In the genomic region with DNA sequence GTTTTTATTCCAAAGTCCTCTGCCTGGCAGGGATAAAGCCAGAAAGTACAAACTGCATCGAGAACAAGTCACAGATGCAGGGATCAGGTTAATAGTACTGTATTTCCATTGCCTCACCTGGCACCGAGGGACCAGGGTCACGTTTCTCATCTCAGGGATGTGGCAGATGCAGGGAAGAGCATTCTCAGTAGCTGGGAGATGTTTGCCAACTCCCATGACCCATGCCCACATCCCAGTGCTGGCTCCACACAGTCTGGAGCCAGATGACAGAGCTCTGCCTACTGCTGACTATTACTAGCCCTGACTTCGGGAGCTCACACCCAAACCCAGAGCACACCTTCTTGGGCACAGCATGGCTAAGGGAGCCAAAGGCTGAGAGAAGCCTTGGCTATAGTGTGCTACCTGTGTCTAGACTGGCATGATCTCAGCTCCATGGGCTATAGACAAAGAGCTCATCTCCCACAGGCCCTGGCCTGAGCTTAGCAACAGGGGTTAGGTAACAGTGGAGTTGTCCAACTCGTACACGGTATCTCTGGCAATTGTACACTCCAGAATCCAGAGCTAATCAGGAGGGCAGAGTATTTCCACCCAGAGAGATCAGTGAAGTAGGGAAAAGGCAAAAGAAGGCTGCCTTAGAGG, we compare ENCODE assay signal across 9 mouse cellular contexts. TPM values are rescaled to one million over a fixed set of nuclear protein-coding genes. Genes with fewer than 3 reads are reported as not detected.
DNase-seq lines count a peak whose midpoint lies in the region; ATAC-seq and TF ChIP-seq lines count a peak whose summit lies in the region.
"Had no signal": no experiment of that assay in that cellular context is flagged by ENCODE, and none has a peak within 500 bp of the region (broad histone marks: within the 10 kb centered on the region; RNA-seq: fewer than 3 reads in every experiment).

No protein-coding gene starts in this region.

- 0 out of 4 replicates have a peak overlapping the region, but pooled peaks of 1 of the 2 experiments have one; percentile 10 for H3K27ac ChIP-seq in heart, embryonic 14.5 days (replicated peaks in 1 of 2; ENCODE audit: control insufficient read depth in 1 of 2, insufficient read depth in 1 of 2, low read depth in 2 of 2, low read length in 2 of 2)
- 0 out of 2 replicates have a peak overlapping the region, but pooled peaks have one; percentile 41 for H3K27ac ChIP-seq in embryonic facial prominence, embryonic 10.5 days (replicated peaks)
- 0 out of 2 replicates have a peak overlapping the region, but pooled peaks have one; percentile 29 for H3K27ac ChIP-seq in forebrain, embryonic 15.5 days (replicated peaks)
- peak overlapping the region; percentile 95 for H3K27ac ChIP-seq in liver, postnatal 0 days (ENCODE audit: low read depth)
- H3K27ac ChIP-seq in intestine, embryonic 15.5 days = no peak overlapping the region

- TF ChIP-seq CTCF in liver, postnatal 0 days (IDR thresholded peaks at IDR 0.05; ENCODE audit: low read depth) = no peak

- H3K36me3 ChIP-seq in heart, embryonic 14.5 days (ENCODE audit: control insufficient read depth, insufficient read depth, low read length) = peaks cover 19% of the 10 kb centered on the region
- H3K36me3 ChIP-seq in embryonic facial prominence, embryonic 10.5 days (replicated peaks) = peaks cover 63% of the 10 kb centered on the region
- H3K36me3 ChIP-seq in forebrain, embryonic 15.5 days = 0 out of 2 replicates have a peak, but pooled peaks cover 2% of the 10 kb centered on the region
- 0 out of 2 replicates have a peak, but pooled peaks cover 14% of the 10 kb centered on the region for H3K36me3 ChIP-seq in liver, postnatal 0 days (replicated peaks; ENCODE audit: insufficient read depth, low read length)
- H3K36me3 ChIP-seq in intestine, embryonic 15.5 days = no peaks in the 10 kb centered on the region

- TF ChIP-seq EP300 in liver, postnatal 0 days (IDR thresholded peaks at IDR 0.05; ENCODE audit: low read depth) = no peak

- H3K4me1 ChIP-seq in heart, embryonic 14.5 days (ENCODE audit: control insufficient read depth in 2 of 2, insufficient read depth in 2 of 2, low read length in 2 of 2) = peaks cover 51 to 76% of the 10 kb centered on the region in 2 experiments
- H3K4me1 ChIP-seq in embryonic facial prominence, embryonic 10.5 days = peaks cover 70% of the 10 kb centered on the region
- H3K4me1 ChIP-seq in forebrain, embryonic 15.5 days = peaks cover 70% of the 10 kb centered on the region
- H3K4me1 ChIP-seq in liver, postnatal 0 days (ENCODE audit: insufficient read depth) = peaks cover 75% of the 10 kb centered on the region
- H3K4me1 ChIP-seq in intestine, embryonic 15.5 days (replicated peaks) = peaks cover 32% of the 10 kb centered on the region

- DNase-seq in heart, adult 8-10 months (ENCODE audit: low spot score) = no peak
- no peak for DNase-seq in embryonic facial prominence, embryonic 10.5 days (ENCODE audit: low spot score)
- no peak for DNase-seq in liver, postnatal 0 days
- no peak for DNase-seq in left cerebral cortex, adult 9 months (ENCODE audit: low spot score in 2 of 2)
- DNase-seq: lung, postnatal 10 days; thymus, postnatal 25 days had no signal

- no peaks in the 10 kb centered on the region for H3K9me3 ChIP-seq in heart, embryonic 14.5 days (ENCODE audit: control insufficient read depth, low read length)
- no peaks in the 10 kb centered on the region for H3K9me3 ChIP-seq in embryonic facial prominence, embryonic 10.5 days
- no peaks in the 10 kb centered on the region for H3K9me3 ChIP-seq in forebrain, embryonic 15.5 days
- no peaks in the 10 kb centered on the region for H3K9me3 ChIP-seq in liver, postnatal 0 days (ENCODE audit: low read length)
- no peaks in the 10 kb centered on the region for H3K9me3 ChIP-seq in intestine, embryonic 15.5 days

- no peaks in the 10 kb centered on the region for H3K27me3 ChIP-seq in heart, embryonic 14.5 days (ENCODE audit: control insufficient read depth, insufficient read depth, low read length)
- H3K27me3 ChIP-seq in embryonic facial prominence, embryonic 10.5 days (replicated peaks; ENCODE audit: low read depth, poor library complexity, severe bottlenecking) = no peaks in the 10 kb centered on the region
- no peaks in the 10 kb centered on the region for H3K27me3 ChIP-seq in forebrain, embryonic 15.5 days
- no peaks in the 10 kb centered on the region for H3K27me3 ChIP-seq in liver, postnatal 0 days (ENCODE audit: insufficient read depth, low read length)
- H3K27me3 ChIP-seq in intestine, embryonic 15.5 days (replicated peaks) = no peaks in the 10 kb centered on the region

- 66% methylated on average over 6 of the region's 6 CpGs for WGBS in heart, embryonic 14.5 days
- 89% methylated on average over 6 of the region's 6 CpGs for WGBS in embryonic facial prominence, embryonic 10.5 days
- WGBS in forebrain, embryonic 15.5 days = 91% methylated on average over 6 of the region's 6 CpGs
- 69% methylated on average over 6 of the region's 6 CpGs for WGBS in liver, postnatal 0 days (ENCODE audit: insufficient replicate concordance)
- 89% methylated on average over 6 of the region's 6 CpGs for WGBS in intestine, embryonic 15.5 days

- no peak overlapping the region for H3K4me2 ChIP-seq in heart, embryonic 14.5 days (ENCODE audit: low read length)
- no peak overlapping the region for H3K4me2 ChIP-seq in forebrain, embryonic 15.5 days (replicated peaks)
- peak overlapping the region; percentile 63 for H3K4me2 ChIP-seq in liver, postnatal 0 days (ENCODE audit: low read depth, low read length)
- H3K4me2 ChIP-seq in intestine, embryonic 15.5 days (replicated peaks) = no peak overlapping the region

- H3K4me3 ChIP-seq in heart, embryonic 14.5 days (ENCODE audit: control insufficient read depth in 1 of 2, insufficient read depth in 1 of 2, low read depth in 1 of 2, low read length in 2 of 2) = no peak overlapping the region
- H3K4me3 ChIP-seq in embryonic facial prominence, embryonic 10.5 days = no peak overlapping the region
- no peak overlapping the region for H3K4me3 ChIP-seq in forebrain, embryonic 15.5 days
- H3K4me3 ChIP-seq in liver, postnatal 0 days (ENCODE audit: low read depth, low read length) = no peak overlapping the region
- no peak overlapping the region for H3K4me3 ChIP-seq in intestine, embryonic 15.5 days (replicated peaks)

- ATAC-seq in heart, embryonic 14.5 days (ENCODE audit: insufficient number of reproducible peaks, insufficient read depth, low FRiP score, low read depth) = no peak
- no peak for ATAC-seq in forebrain, embryonic 15.5 days (replicated peaks)
- no peak for ATAC-seq in liver, postnatal 0 days
- no peak for ATAC-seq in intestine, embryonic 15.5 days

- H3K9ac ChIP-seq in heart, embryonic 14.5 days (ENCODE audit: low read length) = peak overlapping the region; percentile 47; the same call in 1 of the 2 replicates
- H3K9ac ChIP-seq in forebrain, embryonic 15.5 days (replicated peaks) = no peak overlapping the region
- peak overlapping the region; percentile 60 for H3K9ac ChIP-seq in liver, postnatal 0 days (replicated peaks)
- no peak overlapping the region for H3K9ac ChIP-seq in intestine, embryonic 15.5 days

RNA-seq across cellular contexts. Expression of gene Tmcc2, which starts 18.1 kb away (rescaled TPM):
- 8.1 and 10.1 TPM in 2 replicates for polyA plus RNA-seq in heart, embryonic 14.5 days (2014; fragmentation: Nextera tagmentation; extraction: Ambion mirVana)
- 10 to 100 TPM; 27.5 to 31.3 (median 28.9) TPM for total RNA-seq in heart, adult 8-10 months (2022)
- polyA plus RNA-seq in embryonic facial prominence, embryonic 10.5 days (2016; fragmentation: Nextera tagmentation; extraction: Ambion mirVana) = 10.2 and 11.7 TPM in 2 replicates
- 33.1 and 33.3 TPM in 2 replicates for polyA plus RNA-seq in forebrain, embryonic 15.5 days (2015; fragmentation: Nextera tagmentation; extraction: Ambion mirVana)
- 154 TPM in 2 replicates for polyA plus RNA-seq in liver, postnatal 0 days (2015; fragmentation: Nextera tagmentation; extraction: Ambion mirVana)
- 11.4 and 15.5 TPM in 2 replicates for polyA plus RNA-seq in intestine, embryonic 15.5 days (2015; fragmentation: Nextera tagmentation; extraction: Ambion mirVana)

RNA-seq across cellular contexts. Expression of gene Dstyk, which starts 44.3 kb away (rescaled TPM):
- 11.4 and 12.2 TPM in 2 replicates for polyA plus RNA-seq in heart, embryonic 14.5 days (2014; fragmentation: Nextera tagmentation; extraction: Ambion mirVana)
- total RNA-seq in heart, adult 8-10 months (2022) = 10 to 100 TPM; 15.3 to 16.7 (median 16.0) TPM
- 13.2 and 13.5 TPM in 2 replicates for polyA plus RNA-seq in embryonic facial prominence, embryonic 10.5 days (2016; fragmentation: Nextera tagmentation; extraction: Ambion mirVana)
- polyA plus RNA-seq in forebrain, embryonic 15.5 days (2015; fragmentation: Nextera tagmentation; extraction: Ambion mirVana) = 11.3 and 13.2 TPM in 2 replicates
- 2.3 and 2.9 TPM in 2 replicates for polyA plus RNA-seq in liver, postnatal 0 days (2015; fragmentation: Nextera tagmentation; extraction: Ambion mirVana)
- 8.9 and 9.0 TPM in 2 replicates for polyA plus RNA-seq in intestine, embryonic 15.5 days (2015; fragmentation: Nextera tagmentation; extraction: Ambion mirVana)

RNA-seq across cellular contexts. Expression of gene Nuak2, which starts 57.1 kb away (rescaled TPM):
- polyA plus RNA-seq in heart, embryonic 14.5 days (2014; fragmentation: Nextera tagmentation; extraction: Ambion mirVana) = 1.5 and 2.2 TPM in 2 replicates
- 1 to 10 TPM; 3.8 to 5.2 (median 4.0) TPM for total RNA-seq in heart, adult 8-10 months (2022)
- polyA plus RNA-seq in embryonic facial prominence, embryonic 10.5 days (2016; fragmentation: Nextera tagmentation; extraction: Ambion mirVana) = 12.6 and 19.6 TPM in 2 replicates
- polyA plus RNA-seq in forebrain, embryonic 15.5 days (2015; fragmentation: Nextera tagmentation; extraction: Ambion mirVana) = 15.9 and 16.5 TPM in 2 replicates
- 6.0 and 6.8 TPM in 2 replicates for polyA plus RNA-seq in liver, postnatal 0 days (2015; fragmentation: Nextera tagmentation; extraction: Ambion mirVana)
- polyA plus RNA-seq in intestine, embryonic 15.5 days (2015; fragmentation: Nextera tagmentation; extraction: Ambion mirVana) = 4.7 and 5.5 TPM in 2 replicates

Comparison
In these comparisons a context has a peak if more than half of its experiments do, and no peak if none do; other contexts are left out.
1. H3K9ac ChIP-seq: peak in heart, embryonic 14.5 days (single experiment) and liver, postnatal 0 days (single experiment); none in forebrain, embryonic 15.5 days (single experiment) and intestine, embryonic 15.5 days (single experiment).